Mouse (Mus musculus): ENCODE data around the gene Pyy. TPM values are rescaled to one million over a fixed set of nuclear protein-coding genes. Genes with fewer than 3 reads are reported as not detected.

Pyy gene
- polyA plus RNA-seq (2015; fragmentation: Illumina TruSeq; extraction: RNeasy Lipid Tissue Mini Kit (QIAGEN cat#74804); ENCODE audit: low read depth, low replicate concordance) = not detected

GRCm38 (mm10) chr11:102107732-102108131 lies at the start of gene Pyy:
Gene Pyy, minus strand, starts transcription at chr11:102107832.

DNA sequence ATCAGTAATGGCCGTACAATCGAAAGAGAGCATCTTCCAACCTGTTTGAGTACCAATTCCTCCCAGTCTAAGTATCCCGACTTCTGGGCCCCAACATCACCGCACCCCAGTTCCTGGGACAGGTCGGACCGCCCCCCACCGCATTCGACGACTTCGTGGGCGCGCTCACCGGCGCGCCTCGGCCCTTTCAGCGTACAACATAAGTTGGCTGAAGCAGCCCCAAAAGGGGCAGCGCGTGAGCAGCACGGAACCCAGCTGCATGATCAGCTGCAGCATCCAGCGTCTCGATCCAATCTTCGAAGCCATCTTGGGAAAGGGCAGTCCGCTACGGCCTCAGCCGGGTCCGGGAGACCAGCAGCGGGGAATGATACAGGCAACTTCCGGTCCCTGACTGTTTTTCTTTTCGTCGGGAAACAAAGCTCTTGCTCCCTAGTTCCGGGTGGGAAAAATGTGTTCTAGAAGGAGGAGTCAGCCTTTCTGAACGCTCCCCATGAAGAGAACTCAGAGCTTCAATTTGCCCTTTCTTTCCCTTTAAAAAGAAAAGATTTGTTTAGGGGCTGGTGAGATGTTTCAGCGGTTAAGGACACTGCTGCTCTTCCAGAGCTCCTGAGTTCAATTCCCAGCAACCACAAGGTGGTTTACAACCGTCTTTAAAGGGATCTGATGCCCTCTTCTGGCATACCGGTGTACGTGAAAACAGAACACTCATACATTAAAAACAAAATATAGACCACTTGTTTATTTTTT lies 48.6 kb upstream of the Pyy start, which contains the start of gene Tmem101:
Tmem101 (minus strand) TSS at position 366 of the 747 bp plus-strand sequence.

GRCm38 (mm10) chr11:102145471-102146001 lies 37.9 kb upstream of the Pyy start, which contains the start of gene Nags:
Gene Nags, plus strand, starts transcription at chr11:102145513.

GRCm38 (mm10) chr11:102101219-102101618 lies 6.4 kb downstream of the Pyy start, which contains the start of gene Ppy:
Gene Ppy, minus strand, starts transcription at chr11:102101319.

DNA sequence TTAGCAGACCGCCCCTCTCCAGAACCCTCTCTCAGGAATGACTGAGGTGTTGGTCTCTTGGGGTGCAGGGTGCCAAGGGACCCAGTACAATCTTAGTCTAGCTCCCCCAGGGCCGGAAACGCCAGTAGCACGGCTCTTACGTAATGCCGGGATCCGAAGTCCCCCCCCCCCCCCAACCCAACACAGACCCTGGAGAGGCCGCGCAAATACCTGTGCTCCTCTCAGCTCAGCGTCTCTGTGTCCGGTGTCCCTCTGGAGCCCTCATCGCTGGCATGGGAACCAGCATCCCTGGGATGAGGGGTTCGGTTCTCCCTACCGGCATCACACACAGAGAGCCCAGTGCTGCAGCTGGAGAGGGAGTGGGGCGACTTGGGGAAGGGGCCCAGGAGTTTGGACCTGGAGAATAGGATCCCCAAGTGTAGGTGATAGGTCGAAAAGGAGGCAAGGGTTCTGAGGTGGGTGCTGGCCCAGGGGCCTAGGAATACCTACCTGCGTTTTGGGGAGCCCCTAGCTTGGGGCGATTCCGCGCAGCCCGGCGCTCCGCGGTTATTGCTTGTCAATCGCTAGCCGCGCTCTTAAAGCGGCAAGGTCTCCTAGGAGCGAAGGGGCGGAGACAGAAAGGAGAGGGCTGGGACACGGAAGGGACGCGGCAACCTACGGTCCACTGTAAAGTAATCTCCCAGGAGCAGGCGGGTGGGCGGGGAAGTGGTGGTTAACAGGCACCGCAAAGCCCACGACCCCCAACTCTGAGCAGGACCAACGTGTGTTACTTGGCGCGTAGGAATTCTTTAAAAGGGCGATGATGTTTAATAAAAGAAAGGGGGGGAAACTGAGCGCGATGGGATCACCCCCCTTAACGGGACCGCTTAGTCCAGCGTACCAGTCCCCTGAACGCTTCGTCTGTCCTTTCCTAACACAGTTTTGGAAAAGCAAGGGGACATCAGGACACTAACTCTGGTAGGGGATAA lies 19.4 kb downstream of the Pyy start, which contains the start of gene Mpp2:
Mpp2 (minus strand) TSS at position 585 of the 968 bp plus-strand sequence.

Other genes starting within 250 kb of the Pyy start
- 0.79 TPM for gene Meox1, start 213.5 kb downstream of the Pyy start, polyA plus RNA-seq (2015; fragmentation: Illumina TruSeq; extraction: RNeasy Lipid Tissue Mini Kit (QIAGEN cat#74804); ENCODE audit: low read depth, low replicate concordance)
- gene Sost, start 140.8 kb downstream of the Pyy start, polyA plus RNA-seq (2015; fragmentation: Illumina TruSeq; extraction: RNeasy Lipid Tissue Mini Kit (QIAGEN cat#74804); ENCODE audit: low read depth, low replicate concordance) = not detected
- not detected for gene Cfap97d1, start 123.6 kb downstream of the Pyy start, polyA plus RNA-seq (2015; fragmentation: Illumina TruSeq; extraction: RNeasy Lipid Tissue Mini Kit (QIAGEN cat#74804); ENCODE audit: low read depth, low replicate concordance)
- 151 TPM for gene Dusp3, start 120.8 kb downstream of the Pyy start, polyA plus RNA-seq (2015; fragmentation: Illumina TruSeq; extraction: RNeasy Lipid Tissue Mini Kit (QIAGEN cat#74804); ENCODE audit: low read depth, low replicate concordance)
- gene Mpp3, start 79.4 kb downstream of the Pyy start, polyA plus RNA-seq (2015; fragmentation: Illumina TruSeq; extraction: RNeasy Lipid Tissue Mini Kit (QIAGEN cat#74804); ENCODE audit: low read depth, low replicate concordance) = 42.1 TPM
- 0.25 TPM for gene Cd300lg, start 66.3 kb downstream of the Pyy start, polyA plus RNA-seq (2015; fragmentation: Illumina TruSeq; extraction: RNeasy Lipid Tissue Mini Kit (QIAGEN cat#74804); ENCODE audit: low read depth, low replicate concordance)
- gene Mpp2, start 19.3 kb downstream of the Pyy start, polyA plus RNA-seq (2015; fragmentation: Illumina TruSeq; extraction: RNeasy Lipid Tissue Mini Kit (QIAGEN cat#74804); ENCODE audit: low read depth, low replicate concordance) = 87.5 TPM
- not detected for gene Ppy, start 6.5 kb downstream of the Pyy start, polyA plus RNA-seq (2015; fragmentation: Illumina TruSeq; extraction: RNeasy Lipid Tissue Mini Kit (QIAGEN cat#74804); ENCODE audit: low read depth, low replicate concordance)
- not detected for gene Nags, start 37.7 kb upstream of the Pyy start, polyA plus RNA-seq (2015; fragmentation: Illumina TruSeq; extraction: RNeasy Lipid Tissue Mini Kit (QIAGEN cat#74804); ENCODE audit: low read depth, low replicate concordance)
- gene Tmem101, start 48.6 kb upstream of the Pyy start, polyA plus RNA-seq (2015; fragmentation: Illumina TruSeq; extraction: RNeasy Lipid Tissue Mini Kit (QIAGEN cat#74804); ENCODE audit: low read depth, low replicate concordance) = 25.8 TPM
- gene Lsm12, start 77.5 kb upstream of the Pyy start, polyA plus RNA-seq (2015; fragmentation: Illumina TruSeq; extraction: RNeasy Lipid Tissue Mini Kit (QIAGEN cat#74804); ENCODE audit: low read depth, low replicate concordance) = 26.1 TPM
- gene G6pc3, start 81.8 kb upstream of the Pyy start, polyA plus RNA-seq (2015; fragmentation: Illumina TruSeq; extraction: RNeasy Lipid Tissue Mini Kit (QIAGEN cat#74804); ENCODE audit: low read depth, low replicate concordance) = 61.4 TPM
- 122 TPM for gene Hdac5, start 122.3 kb upstream of the Pyy start, polyA plus RNA-seq (2015; fragmentation: Illumina TruSeq; extraction: RNeasy Lipid Tissue Mini Kit (QIAGEN cat#74804); ENCODE audit: low read depth, low replicate concordance)
- gene BC030867, start 141.1 kb upstream of the Pyy start, polyA plus RNA-seq (2015; fragmentation: Illumina TruSeq; extraction: RNeasy Lipid Tissue Mini Kit (QIAGEN cat#74804); ENCODE audit: low read depth, low replicate concordance) = 2.6 TPM
- 3.1 TPM for gene Asb16, start 160.9 kb upstream of the Pyy start, polyA plus RNA-seq (2015; fragmentation: Illumina TruSeq; extraction: RNeasy Lipid Tissue Mini Kit (QIAGEN cat#74804); ENCODE audit: low read depth, low replicate concordance)
- gene Tmub2, start 177.1 kb upstream of the Pyy start, polyA plus RNA-seq (2015; fragmentation: Illumina TruSeq; extraction: RNeasy Lipid Tissue Mini Kit (QIAGEN cat#74804); ENCODE audit: low read depth, low replicate concordance) = 92.1 TPM
- gene Atxn7l3, start 188.8 kb upstream of the Pyy start, polyA plus RNA-seq (2015; fragmentation: Illumina TruSeq; extraction: RNeasy Lipid Tissue Mini Kit (QIAGEN cat#74804); ENCODE audit: low read depth, low replicate concordance) = 175 TPM
- 89.6 TPM for gene Ubtf, start 211.9 kb upstream of the Pyy start, polyA plus RNA-seq (2015; fragmentation: Illumina TruSeq; extraction: RNeasy Lipid Tissue Mini Kit (QIAGEN cat#74804); ENCODE audit: low read depth, low replicate concordance)